Mouse (Mus musculus) central nervous system, embryonic 18 days (tissue): Measurements from ENCODE around the gene Defb3. TPM values are rescaled to one million over a fixed set of nuclear protein-coding genes. Genes with fewer than 3 reads are reported as not detected.

ENCODE experiments used
- polyA plus RNA-seq: library from polyadenylated mRNA; depleted of rRNA; stranded (reverse); fragments of >200 nt; gene quantifications from 2 replicates; pipeline ENCODE4 v1.2.3, GENCODE M21; 2012; rRNA removed

Gene Defb3
- not detected in 2 replicates for polyA plus RNA-seq

DNA sequence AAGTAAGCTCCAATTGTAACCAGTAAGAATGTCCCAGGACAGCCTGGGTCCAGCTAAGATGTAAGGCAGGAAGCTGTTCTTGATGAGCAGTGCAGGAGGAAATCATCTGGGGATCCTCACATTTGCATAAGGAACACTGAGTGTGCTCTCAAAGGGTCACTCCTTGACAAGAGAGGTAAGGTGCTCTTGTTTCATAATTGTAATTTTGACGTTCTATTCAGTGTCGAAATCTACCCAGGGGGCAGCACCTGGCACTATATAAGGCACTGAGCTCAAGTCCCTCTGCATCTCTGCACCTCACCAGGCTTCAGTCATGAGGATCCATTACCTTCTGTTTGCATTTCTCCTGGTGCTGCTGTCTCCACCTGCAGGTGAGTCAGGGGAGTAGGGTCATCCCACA is at the start of gene Defb3:
Defb3 (plus strand) TSS at position 301 of the 400 bp plus-strand sequence.

DNA sequence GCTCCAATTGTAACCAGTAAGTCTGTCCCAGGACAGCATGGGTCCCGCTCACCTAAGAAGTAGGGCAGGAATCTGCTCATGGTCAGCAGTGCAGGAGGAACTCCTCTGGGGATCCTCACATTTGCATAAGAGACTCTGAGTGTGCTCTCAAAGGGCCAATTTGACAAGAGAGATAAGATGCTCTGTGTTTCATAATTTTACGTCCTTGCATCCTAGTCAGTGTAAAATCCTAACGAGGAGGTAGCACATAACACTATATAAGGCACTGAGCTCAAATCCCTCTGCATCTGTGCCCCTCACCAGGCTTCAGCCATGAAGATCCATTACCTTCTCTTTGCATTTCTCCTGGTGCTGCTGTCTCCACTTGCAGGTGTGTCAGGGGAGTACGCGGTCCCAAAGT is 45.9 kb upstream of the Defb3 start, which contains the start of gene Defb5:
Defb5 (plus strand) TSS at position 301 of the 400 bp plus-strand sequence.

Other genes with a start within 250 kb of the Defb3 start
- not detected in 2 replicates for gene Defb39, start 228.6 kb upstream of the Defb3 start, polyA plus RNA-seq
- gene Defb12, start 178.5 kb upstream of the Defb3 start, polyA plus RNA-seq, result not detected in 2 replicates
- not detected in 2 replicates for gene Defb34, start 169.6 kb upstream of the Defb3 start, polyA plus RNA-seq
- not detected in 2 replicates for gene Gm45826, start 152.6 kb upstream of the Defb3 start, polyA plus RNA-seq
- not detected in 2 replicates for gene Defb14, start 99.0 kb upstream of the Defb3 start, polyA plus RNA-seq
- not detected in 2 replicates for gene Defb4, start 94.7 kb upstream of the Defb3 start, polyA plus RNA-seq
- gene Defb6, start 67.9 kb upstream of the Defb3 start, polyA plus RNA-seq, result not detected in 2 replicates
- not detected in 2 replicates for gene Defb46, start 53.4 kb upstream of the Defb3 start, polyA plus RNA-seq
- not detected in 2 replicates for gene Defb5, start 45.8 kb upstream of the Defb3 start, polyA plus RNA-seq
- not detected in 2 replicates for gene Defb8, start 154.2 kb downstream of the Defb3 start, polyA plus RNA-seq
- gene Defb7, start 201.7 kb downstream of the Defb3 start, polyA plus RNA-seq, result not detected in 2 replicates